Mouse (Mus musculus): ENCODE measurements at regions not wholly inside any gene's neighbourhood (a gene's known extent, or its start where the extent isn't known, plus 50 kb on each side); places are given as distances from the start of the nearest gene placed in this dataset.

GRCm38 (mm10) chr2:167833290-167833953 lies 98.4 kb upstream of the Ptpn1 start:
- H3K4me1 ChIP-seq (ENCODE audit: control insufficient read depth in 2 of 2, insufficient read depth in 2 of 2, low read length in 2 of 2, poor library complexity in 1 of 2): no peaks in the 10 kb centered on the region
- no peaks in the 10 kb centered on the region for H3K36me3 ChIP-seq (ENCODE audit: control insufficient read depth, insufficient read depth, low read length, poor library complexity, severe bottlenecking)
- no peak overlapping the region for H3K9ac ChIP-seq (ENCODE audit: insufficient read depth, low read depth, low read length, poor library complexity, severe bottlenecking)
- H3K4me3 ChIP-seq (ENCODE audit: insufficient read depth in 1 of 2, low read depth in 1 of 2, low read length in 2 of 2, poor library complexity in 1 of 2, severe bottlenecking in 1 of 2): no peak overlapping the region
- TF ChIP-seq MAFK (IDR thresholded peaks at IDR 0.05; ENCODE audit: insufficient read depth, low read depth, low read length): no peak
- TF ChIP-seq HCFC1 (IDR thresholded peaks at IDR 0.05; ENCODE audit: borderline replicate concordance, insufficient read depth, low read length): no peak
- no peak for TF ChIP-seq ZNF384 (IDR thresholded peaks at IDR 0.05; ENCODE audit: low read depth, low read length)
- no peak for TF ChIP-seq ZC3H11A (IDR thresholded peaks at IDR 0.05; ENCODE audit: borderline replicate concordance, low read depth, low read length)
- no peak for TF ChIP-seq CHD2 (IDR thresholded peaks at IDR 0.05; ENCODE audit: low read depth, low read length)
- in situ Hi-C loops (cut with MboI; ENCODE audit: low sequenced_read_pairs in 2 of 2, unreplicated experiment in 2 of 2): no loop called here
- no peak overlapping the region for H3K27ac ChIP-seq (ENCODE audit: insufficient read depth, low read depth, low read length, poor library complexity, severe bottlenecking)
- DNase-seq (ENCODE audit: low read depth, low spot score): no peak
- H3K9me3 ChIP-seq (ENCODE audit: control insufficient read depth, insufficient read depth, low read depth, low read length): no peaks in the 10 kb centered on the region

GRCm38 (mm10) chr2:167831076-167832039 lies 100.5 kb upstream of the Ptpn1 start:
- TF ChIP-seq ZC3H11A (IDR thresholded peaks at IDR 0.05; ENCODE audit: borderline replicate concordance, low read depth, low read length): no peak
- TF ChIP-seq CHD2 (IDR thresholded peaks at IDR 0.05; ENCODE audit: low read depth, low read length): no peak
- TF ChIP-seq ZNF384 (IDR thresholded peaks at IDR 0.05; ENCODE audit: low read depth, low read length): no peak
- no peak for TF ChIP-seq HCFC1 (IDR thresholded peaks at IDR 0.05; ENCODE audit: borderline replicate concordance, insufficient read depth, low read length)
- no peak for TF ChIP-seq MAFK (IDR thresholded peaks at IDR 0.05; ENCODE audit: insufficient read depth, low read depth, low read length)
- no peak overlapping the region for H3K27ac ChIP-seq (ENCODE audit: insufficient read depth, low read depth, low read length, poor library complexity, severe bottlenecking)
- no peak for DNase-seq (ENCODE audit: low read depth, low spot score)
- H3K9ac ChIP-seq (ENCODE audit: insufficient read depth, low read depth, low read length, poor library complexity, severe bottlenecking): 0 out of 2 replicates have a peak overlapping the region, but pooled peaks have one; percentile 5
- in situ Hi-C loops (cut with MboI; ENCODE audit: low sequenced_read_pairs in 2 of 2, unreplicated experiment in 2 of 2): no loop called here
- H3K9me3 ChIP-seq (ENCODE audit: control insufficient read depth, insufficient read depth, low read depth, low read length): no peaks in the 10 kb centered on the region
- H3K4me1 ChIP-seq (ENCODE audit: control insufficient read depth in 2 of 2, insufficient read depth in 2 of 2, low read length in 2 of 2, poor library complexity in 1 of 2): no peaks in the 10 kb centered on the region
- H3K36me3 ChIP-seq (ENCODE audit: control insufficient read depth, insufficient read depth, low read length, poor library complexity, severe bottlenecking): no peaks in the 10 kb centered on the region
- peak overlapping the region; percentile 7 to 38; a peak in 3 of 4 replicates for H3K4me3 ChIP-seq (ENCODE audit: insufficient read depth in 1 of 2, low read depth in 1 of 2, low read length in 2 of 2, poor library complexity in 1 of 2, severe bottlenecking in 1 of 2)

- TF ChIP-seq ZC3H11A (IDR thresholded peaks at IDR 0.05; ENCODE audit: borderline replicate concordance, low read depth, low read length) (no peak), HCFC1 (IDR thresholded peaks at IDR 0.05; ENCODE audit: borderline replicate concordance, insufficient read depth, low read length) (no peak), MAFK (IDR thresholded peaks at IDR 0.05; ENCODE audit: insufficient read depth, low read depth, low read length) (no peak), ZNF384 (IDR thresholded peaks at IDR 0.05; ENCODE audit: low read depth, low read length) (no peak), CHD2 (IDR thresholded peaks at IDR 0.05; ENCODE audit: low read depth, low read length) (no peak)
- H3K27ac ChIP-seq (ENCODE audit: insufficient read depth, low read depth, low read length, poor library complexity, severe bottlenecking): no peak overlapping the region
- no peaks in the 10 kb centered on the region for H3K4me1 ChIP-seq (ENCODE audit: control insufficient read depth in 2 of 2, insufficient read depth in 2 of 2, low read length in 2 of 2, poor library complexity in 1 of 2)
- DNase-seq (ENCODE audit: low read depth, low spot score): no peak
- no peak overlapping the region for H3K4me3 ChIP-seq (ENCODE audit: insufficient read depth in 1 of 2, low read depth in 1 of 2, low read length in 2 of 2, poor library complexity in 1 of 2, severe bottlenecking in 1 of 2)
- H3K9ac ChIP-seq (ENCODE audit: insufficient read depth, low read depth, low read length, poor library complexity, severe bottlenecking): no peak overlapping the region
- no peaks in the 10 kb centered on the region for H3K36me3 ChIP-seq (ENCODE audit: control insufficient read depth, insufficient read depth, low read length, poor library complexity, severe bottlenecking)
- in situ Hi-C loops (cut with MboI; ENCODE audit: low sequenced_read_pairs in 2 of 2, unreplicated experiment in 2 of 2): no loop called here
- no peaks in the 10 kb centered on the region for H3K9me3 ChIP-seq (ENCODE audit: control insufficient read depth, insufficient read depth, low read depth, low read length)
Observed at GRCm38 (mm10) chr2:167828258-167828657, 103.6 kb upstream of the Ptpn1 start.

DNA sequence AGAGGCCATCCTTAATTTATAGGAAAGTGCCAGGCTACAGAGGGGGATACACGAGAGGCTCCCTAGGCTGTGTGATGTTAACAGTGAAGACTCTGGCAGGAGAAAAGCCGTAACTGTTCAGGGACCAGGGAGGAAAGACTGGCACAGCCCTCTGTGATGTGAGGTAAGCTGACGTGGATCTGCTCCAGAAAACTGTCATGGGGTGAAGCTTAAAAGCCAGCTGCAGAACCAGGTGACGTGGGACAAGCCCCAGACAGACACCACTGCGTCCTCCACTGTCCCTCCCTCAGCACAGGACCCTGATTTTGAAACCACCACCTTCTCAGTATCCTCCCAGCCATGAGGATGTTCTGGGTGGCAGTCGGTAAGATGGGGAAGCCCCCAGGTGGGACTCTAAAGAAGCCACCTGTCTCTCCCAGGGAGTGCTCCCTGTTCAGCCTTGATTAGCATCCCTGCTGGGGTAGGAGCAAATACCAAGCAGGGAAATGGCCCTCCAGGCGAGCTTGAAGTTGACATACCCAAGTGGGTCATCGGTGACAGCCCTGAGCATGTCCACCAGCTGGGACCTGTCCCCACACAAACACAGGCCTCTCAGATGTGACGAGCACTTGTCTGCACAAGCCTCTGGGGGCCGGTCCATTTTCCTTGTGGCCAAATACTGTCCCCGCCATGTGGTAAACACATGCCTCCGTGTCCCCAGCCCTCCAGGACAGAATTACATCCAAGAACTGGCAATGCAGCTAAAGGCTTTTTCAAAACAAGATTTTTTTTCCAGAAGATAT lies 104.7 kb upstream of the Ptpn1 start:
- in situ Hi-C loops (cut with MboI; ENCODE audit: low sequenced_read_pairs in 2 of 2, unreplicated experiment in 2 of 2): no loop called here
- Histone ChIP-seq H3K9ac (ENCODE audit: insufficient read depth, low read depth, low read length, poor library complexity, severe bottlenecking) (no peak overlapping the region), H3K4me3 (ENCODE audit: insufficient read depth in 1 of 2, low read depth in 1 of 2, low read length in 2 of 2, poor library complexity in 1 of 2, severe bottlenecking in 1 of 2) (no peak overlapping the region), H3K9me3 (ENCODE audit: control insufficient read depth, insufficient read depth, low read depth, low read length) (no peaks in the 10 kb centered on the region), H3K4me1 (ENCODE audit: control insufficient read depth in 2 of 2, insufficient read depth in 2 of 2, low read length in 2 of 2, poor library complexity in 1 of 2) (no peaks in the 10 kb centered on the region), H3K27ac (ENCODE audit: insufficient read depth, low read depth, low read length, poor library complexity, severe bottlenecking) (no peak overlapping the region), H3K36me3 (ENCODE audit: control insufficient read depth, insufficient read depth, low read length, poor library complexity, severe bottlenecking) (no peaks in the 10 kb centered on the region)
- no peak for TF ChIP-seq ZNF384 (IDR thresholded peaks at IDR 0.05; ENCODE audit: low read depth, low read length)
- no peak for TF ChIP-seq ZC3H11A (IDR thresholded peaks at IDR 0.05; ENCODE audit: borderline replicate concordance, low read depth, low read length)
- no peak for TF ChIP-seq MAFK (IDR thresholded peaks at IDR 0.05; ENCODE audit: insufficient read depth, low read depth, low read length)
- DNase-seq (ENCODE audit: low read depth, low spot score): no peak

Data from ES-E14 (cell line).